Mouse (Mus musculus) forebrain, embryonic 13.5 days (tissue): Measurements from ENCODE around the gene Ms4a18. TPM values are rescaled to one million over a fixed set of nuclear protein-coding genes. Genes with fewer than 3 reads are reported as not detected.
A peak's percentile ranks its signal among the peaks of the same experiment; 100 is the strongest.

Source experiments
- ATAC-seq: fragments of 200-750 bp; cut with Nextera tagmentation; 2 replicates; pipeline ENCODE4 v1.8.0; 2017
- H3K27ac ChIP-seq: fragments of 300-500 bp; sonication (generic); 2 replicates; pipeline ENCODE4 v1.5.1; 2015; ENCODE audit warnings: inconsistent platforms, mild to moderate bottlenecking, moderate library complexity
- H3K27me3 ChIP-seq: fragments of 300-500 bp; sonication (generic); 2 replicates; pipeline ENCODE4 v1.6.1; 2015; ENCODE audit warnings: mild to moderate bottlenecking, inconsistent platforms
- H3K36me3 ChIP-seq: fragments of 300-500 bp; sonication (generic); 2 replicates; pipeline ENCODE4 v1.6.1; 2015; ENCODE audit warnings: mild to moderate bottlenecking, inconsistent platforms; ENCODE audit not compliant: poor library complexity, severe bottlenecking
- H3K4me1 ChIP-seq: fragments of 300-500 bp; sonication (generic); 2 replicates; pipeline ENCODE4 v1.6.1; 2015; ENCODE audit warnings: inconsistent platforms
- H3K4me2 ChIP-seq: fragments of 300-500 bp; sonication (generic); 2 replicates; pipeline ENCODE4 v1.6.1; 2015; ENCODE audit warnings: inconsistent platforms, mild to moderate bottlenecking, moderate library complexity
- H3K4me3 ChIP-seq: fragments of 300-500 bp; sonication (generic); 2 replicates; pipeline ENCODE4 v1.5.1; 2015; ENCODE audit warnings: mild to moderate bottlenecking, inconsistent platforms
- H3K9ac ChIP-seq: fragments of 300-500 bp; sonication (generic); 2 replicates; pipeline ENCODE4 v1.6.1; 2015; ENCODE audit warnings: mild to moderate bottlenecking, inconsistent platforms
- H3K9me3 ChIP-seq: fragments of 300-500 bp; sonication (generic); replicated peaks from 2 replicates; pipeline ENCODE4 v1.6.1; 2016; ENCODE audit warnings: inconsistent platforms
- WGBS: fragments of 180-500 bp; shearing (Covaris S2); methylation state at CpG from one replicate; pipeline ENCODE4 v1.1.7; 2015; 5-methylcytosine and 5-hydroxymethylcytosine counted together
- polyA plus RNA-seq: library from polyadenylated mRNA; unstranded; fragments of >200 nt; fragmentation: Nextera tagmentation; extraction: Ambion mirVana; gene quantifications from 2 replicates; pipeline ENCODE4 v1.2.1, GENCODE M21; 2015

The Ms4a18 gene
- polyA plus RNA-seq, 1 experiment from 2014 or later: not detected

DNA sequence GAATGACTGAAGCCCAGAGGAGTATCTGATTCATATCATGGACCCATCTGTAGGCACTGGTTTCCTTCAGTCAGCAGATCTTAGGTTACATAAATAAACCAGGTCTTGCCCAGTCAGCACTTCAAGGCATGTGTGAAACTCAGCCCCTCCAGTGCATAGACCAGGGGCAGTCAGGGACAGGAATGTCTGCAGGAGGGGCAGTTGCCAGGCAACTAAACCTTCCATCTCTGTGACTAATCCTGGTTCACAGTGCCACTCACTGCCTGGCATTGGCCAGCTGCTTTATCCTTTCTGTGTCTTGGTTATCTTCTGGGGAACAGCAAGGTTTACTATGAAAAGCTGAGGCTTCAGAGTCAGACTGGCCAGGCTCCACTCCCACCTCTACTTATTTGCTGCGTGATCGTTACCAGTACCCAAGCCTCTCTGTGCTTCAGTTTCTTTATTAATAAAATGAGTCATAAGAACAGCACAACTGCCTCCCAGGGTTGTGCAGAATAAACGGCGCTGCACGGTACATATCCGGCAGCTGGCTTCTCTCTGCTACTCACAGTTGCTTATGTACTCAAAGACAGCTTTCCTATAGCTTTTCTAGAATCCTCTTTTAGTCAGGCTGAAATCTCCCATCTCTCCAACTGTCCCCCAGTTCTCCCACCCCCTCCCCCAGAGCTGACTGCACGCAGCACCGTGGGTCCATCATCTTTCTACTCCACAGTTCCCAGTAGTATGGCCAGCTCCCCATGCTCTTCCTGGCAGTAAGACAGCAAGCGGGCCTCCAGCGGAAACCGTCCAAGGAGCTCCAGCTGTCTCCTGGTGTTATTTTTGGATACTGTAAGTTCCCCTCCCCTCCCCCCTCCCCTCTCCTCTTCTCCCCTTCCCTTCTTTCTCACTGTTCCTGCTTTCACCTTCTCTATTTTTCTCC is 65.6 kb downstream of the Ms4a18 start:
- ATAC-seq: no peak
- 75% methylated on average over 11 of the region's 11 CpGs for WGBS
- no peak overlapping the region for H3K4me2 ChIP-seq
- no peak overlapping the region for H3K27ac ChIP-seq
- H3K9me3 ChIP-seq: no peaks in the 10 kb centered on the region
- no peaks in the 10 kb centered on the region for H3K27me3 ChIP-seq
- H3K36me3 ChIP-seq: no peaks in the 10 kb centered on the region
- H3K9ac ChIP-seq: no peak overlapping the region
- H3K4me3 ChIP-seq: no peak overlapping the region
- peaks cover 17% of the 10 kb centered on the region for H3K4me1 ChIP-seq

GRCm38 (mm10) chr19:10949558-10949957 is 68.3 kb downstream of the Ms4a18 start:
- Histone ChIP-seq H3K4me3 (peak overlapping the region; percentile 79), H3K9ac (peak overlapping the region; percentile 51), H3K36me3 (peaks cover 17% of the 10 kb centered on the region), H3K4me2 (peak overlapping the region; percentile 100), H3K27me3 (no peaks in the 10 kb centered on the region), H3K4me1 (peaks cover 28% of the 10 kb centered on the region), H3K27ac (no peak overlapping the region), H3K9me3 (no peaks in the 10 kb centered on the region)
- ATAC-seq: no peak; the same call in 1 of the 2 replicates
- 25% methylated on average over 9 of the region's 9 CpGs for WGBS

GRCm38 (mm10) chr19:10949112-10949511 is 68.7 kb downstream of the Ms4a18 start, which contains the start of gene Ccdc86:
Ccdc86 (minus strand) TSS chr19:10949266.
- peak within 1 kb of the TSS; percentile 88 for H3K9ac ChIP-seq
- H3K27ac ChIP-seq: no peak within 1 kb of the TSS
- peak within 1 kb of the TSS; percentile 100 for H3K4me2 ChIP-seq
- peak; percentile 99 for ATAC-seq
- peaks cover 22% of the 10 kb centered on the region for H3K36me3 ChIP-seq
- H3K27me3 ChIP-seq: no peaks in the 10 kb centered on the region
- peaks cover 28% of the 10 kb centered on the region for H3K4me1 ChIP-seq
- H3K4me3 ChIP-seq: peak within 1 kb of the TSS; percentile 79
- under 1% methylated on average over 30 of the region's 30 CpGs for WGBS
- no peaks in the 10 kb centered on the region for H3K9me3 ChIP-seq

GRCm38 (mm10) chr19:10948416-10948815 is 69.4 kb downstream of the Ms4a18 start:
- WGBS: under 1% methylated on average over 20 of the region's 20 CpGs
- Histone ChIP-seq H3K27me3 (no peaks in the 10 kb centered on the region), H3K9me3 (no peaks in the 10 kb centered on the region), H3K4me1 (peaks cover 28% of the 10 kb centered on the region), H3K36me3 (peaks cover 29% of the 10 kb centered on the region), H3K27ac (no peak overlapping the region), H3K4me3 (peak overlapping the region; percentile 79), H3K4me2 (peak overlapping the region; percentile 100), H3K9ac (peak overlapping the region; percentile 88)
- peak; percentile 3; the same call in 1 of the 2 replicates for ATAC-seq

GRCm38 (mm10) chr19:10947219-10947618 is 70.6 kb downstream of the Ms4a18 start:
- Histone ChIP-seq H3K4me3 (peak overlapping the region; percentile 79), H3K4me1 (peaks cover 28% of the 10 kb centered on the region), H3K9ac (peak overlapping the region; percentile 88), H3K27me3 (no peaks in the 10 kb centered on the region), H3K36me3 (peaks cover 41% of the 10 kb centered on the region), H3K4me2 (peak overlapping the region; percentile 100), H3K9me3 (no peaks in the 10 kb centered on the region), H3K27ac (no peak overlapping the region)
- ATAC-seq: no peak
- WGBS: 90% methylated on average over 5 of the region's 5 CpGs

Other genes with a start within 250 kb of the Ms4a18 start
- not detected in 2 replicates for gene Cd6, start 188.0 kb downstream of the Ms4a18 start, polyA plus RNA-seq
- gene Slc15a3, start 178.3 kb downstream of the Ms4a18 start, polyA plus RNA-seq: 0.15 and 0.30 TPM in 2 replicates
- 131 and 135 TPM in 2 replicates for gene Tmem132a, start 148.1 kb downstream of the Ms4a18 start, polyA plus RNA-seq
- 33.6 and 35.6 TPM in 2 replicates for gene Tmem109, start 136.0 kb downstream of the Ms4a18 start, polyA plus RNA-seq
- gene Prpf19, start 122.8 kb downstream of the Ms4a18 start, polyA plus RNA-seq: 45.3 and 50.8 TPM in 2 replicates
- not detected in 2 replicates for gene Zp1, start 97.4 kb downstream of the Ms4a18 start, polyA plus RNA-seq
- 0.06 and 0.17 TPM in 2 replicates for gene Ptgdr2, start 80.9 kb downstream of the Ms4a18 start, polyA plus RNA-seq
- gene Ccdc86, start 68.8 kb downstream of the Ms4a18 start, polyA plus RNA-seq: 21.2 and 22.9 TPM in 2 replicates
- gene Ms4a10, start 43.4 kb downstream of the Ms4a18 start, polyA plus RNA-seq: not detected in 2 replicates
- not detected in 2 replicates for gene Ms4a15, start 24.8 kb downstream of the Ms4a18 start, polyA plus RNA-seq
- not detected in 2 replicates for gene Ms4a8a, start 63.1 kb upstream of the Ms4a18 start, polyA plus RNA-seq
- gene 1700017D01Rik, start 112.8 kb upstream of the Ms4a18 start, polyA plus RNA-seq: not detected in 2 replicates
- not detected in 2 replicates for gene 1700025F22Rik, start 147.3 kb upstream of the Ms4a18 start, polyA plus RNA-seq
- gene Ms4a13, start 178.7 kb upstream of the Ms4a18 start, polyA plus RNA-seq: not detected in 2 replicates
- not detected in 2 replicates for gene Ms4a12, start 214.4 kb upstream of the Ms4a18 start, polyA plus RNA-seq
- gene Ms4a1, start 248.2 kb upstream of the Ms4a18 start, polyA plus RNA-seq: not detected in 2 replicates